Mouse (Mus musculus): ENCODE results near the gene Slc2a2. TPM values are rescaled to one million over a fixed set of nuclear protein-coding genes. Genes with fewer than 3 reads are reported as not detected.

Gene Slc2a2
- total RNA-seq (2021) = not detected
- long read RNA-seq, experiment 1 = 0 reads
- long read RNA-seq, experiment 2 = 0 reads

DNA sequence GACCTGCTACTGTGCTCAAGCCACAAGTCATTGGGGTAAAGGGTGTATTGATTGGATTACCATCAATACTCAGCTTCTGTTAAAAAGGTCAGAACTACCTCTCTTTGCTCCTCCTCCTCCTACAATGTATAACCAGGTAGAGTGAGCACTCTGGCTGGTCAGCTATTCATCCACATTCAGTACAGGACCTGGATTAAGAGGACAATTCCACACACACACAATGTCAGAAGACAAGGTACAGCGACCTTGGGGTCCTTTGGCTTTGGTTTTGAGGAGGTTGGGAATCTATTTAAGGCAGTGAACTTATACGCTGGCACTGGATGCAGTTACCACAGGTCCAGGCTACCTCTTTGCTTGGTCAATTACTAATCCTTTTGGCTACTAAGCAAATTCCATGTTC is at the start of gene Slc2a2:
Gene Slc2a2 (plus strand): TSS at position 107 of the 400 bp plus-strand sequence.
- DNase-seq = no peak
- intact Hi-C loops (cut with DNase I; ENCODE audit: low total_unique reads) = no loop called here

DNA sequence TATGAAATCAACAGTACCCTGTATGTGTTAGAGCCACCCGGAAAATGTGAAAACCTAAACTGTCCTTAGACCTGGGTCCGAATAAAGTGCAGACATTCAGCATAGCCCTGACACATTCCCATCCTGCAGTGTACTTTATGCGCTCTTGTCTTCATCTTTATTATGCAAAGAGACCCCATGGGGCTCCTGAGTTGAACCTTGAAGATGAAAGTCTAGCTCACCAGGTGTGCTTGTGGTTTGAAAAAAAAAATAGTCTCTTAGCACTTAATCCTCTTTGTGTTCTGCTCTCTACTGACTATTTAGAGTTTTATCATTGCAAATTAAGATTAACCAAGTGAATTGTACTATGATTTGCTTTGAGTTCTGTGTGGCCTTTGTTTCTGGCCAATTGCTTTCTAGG is 45.1 kb upstream of the Slc2a2 start:
- intact Hi-C loops (cut with DNase I; ENCODE audit: low total_unique reads) = no loop called here
- no peak for DNase-seq

DNA sequence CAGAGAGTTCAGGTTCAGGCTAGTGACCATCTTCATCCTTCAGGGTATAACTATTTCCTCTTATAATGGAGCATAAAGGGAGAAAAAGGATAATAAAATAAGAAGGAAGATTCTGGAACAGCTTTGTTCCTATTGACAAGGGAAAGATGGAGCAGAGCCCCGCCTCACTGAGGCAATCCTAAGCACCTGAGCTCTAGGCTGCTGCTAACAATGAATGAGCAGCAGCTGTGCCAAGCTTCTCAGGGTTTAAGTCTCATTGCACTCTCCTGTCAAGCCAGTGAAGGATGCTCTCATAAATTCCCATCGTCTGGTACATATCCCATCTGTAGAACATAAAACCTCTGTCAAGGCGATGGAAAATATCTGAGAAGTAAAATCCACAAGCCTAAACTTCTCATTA is 44.7 kb upstream of the Slc2a2 start:
- intact Hi-C loops (cut with DNase I; ENCODE audit: low total_unique reads) = no loop called here
- DNase-seq = no peak

DNA sequence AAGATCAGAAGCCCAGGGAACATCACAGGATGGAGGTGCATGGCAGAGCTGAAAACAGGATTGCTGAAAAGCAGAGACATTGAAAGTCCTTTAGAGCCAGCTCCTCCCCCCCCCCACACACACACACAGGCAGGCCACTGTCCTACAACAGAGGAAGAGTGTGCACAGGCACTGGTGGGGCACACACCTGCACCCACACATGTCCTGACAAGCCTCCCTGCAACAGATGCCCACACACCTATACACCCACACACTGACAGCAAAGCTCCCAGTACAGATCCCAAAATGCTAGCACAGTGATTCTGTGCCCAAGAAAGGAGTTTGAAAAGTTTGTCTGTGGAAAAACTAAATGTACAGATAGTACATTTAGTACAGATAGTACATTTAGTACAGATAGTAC is 43.0 kb upstream of the Slc2a2 start:
- DNase-seq = no peak
- intact Hi-C loops (cut with DNase I; ENCODE audit: low total_unique reads) = no loop called here

DNA sequence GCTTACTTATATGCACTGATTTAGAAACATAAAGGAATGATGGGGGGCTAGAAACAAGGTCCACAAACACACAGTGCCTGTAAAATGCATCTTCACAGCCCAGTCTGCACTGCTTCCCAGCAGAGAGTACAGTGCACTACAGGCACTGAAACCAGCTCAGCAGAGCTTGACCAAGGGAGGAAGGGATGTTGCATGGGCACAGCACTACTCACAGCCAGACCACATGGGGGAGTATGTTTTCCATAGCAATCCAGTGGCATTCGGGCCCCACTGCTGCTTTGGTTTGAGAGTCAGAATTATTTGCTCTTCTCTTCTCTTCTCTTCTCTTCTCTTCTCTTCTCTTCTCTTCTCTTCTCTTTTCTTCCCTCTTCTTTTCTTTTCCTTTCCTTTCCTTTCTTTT is 39.4 kb upstream of the Slc2a2 start:
- intact Hi-C loops (cut with DNase I; ENCODE audit: low total_unique reads) = no loop called here
- no peak for DNase-seq

DNA sequence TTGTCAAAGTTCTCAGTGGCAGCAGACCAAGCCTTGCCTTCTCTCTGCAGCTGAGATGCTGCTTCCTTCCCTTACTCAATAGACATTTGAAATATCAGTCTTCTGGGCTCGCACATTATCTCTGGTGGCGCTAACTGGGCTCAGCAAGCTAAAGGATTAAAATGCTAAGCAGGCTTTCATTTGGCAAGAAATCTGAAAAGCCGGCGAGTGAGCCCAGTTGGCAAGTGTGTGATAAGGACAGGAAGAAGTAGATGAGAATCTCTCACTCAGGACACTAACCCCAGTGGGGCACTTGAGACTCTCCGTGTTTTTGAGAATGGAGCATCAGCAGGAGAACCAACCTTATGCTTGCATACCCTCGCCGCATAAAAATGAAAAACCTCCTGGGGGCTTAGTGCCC is 16.9 kb upstream of the Slc2a2 start:
- intact Hi-C loops (cut with DNase I; ENCODE audit: low total_unique reads) = no loop called here
- DNase-seq = no peak

DNA sequence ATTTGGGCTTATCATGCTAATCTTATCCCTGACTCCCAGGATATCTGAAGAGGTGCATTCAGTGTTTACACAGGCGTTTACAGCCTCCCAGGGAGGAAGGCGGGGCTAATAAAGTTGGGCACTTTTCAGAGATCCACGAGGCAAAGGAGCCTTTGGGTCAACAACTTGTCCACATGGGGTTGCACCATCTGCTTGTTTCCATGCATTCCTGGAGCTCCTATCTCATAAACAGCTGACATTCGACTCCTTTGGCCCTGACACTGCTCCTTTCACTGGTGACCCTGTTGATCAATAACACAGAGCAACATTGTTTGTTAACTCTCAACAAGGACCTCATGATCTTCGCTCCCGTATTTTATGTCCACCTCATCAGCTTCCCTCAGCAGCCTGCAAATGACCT is 15.8 kb upstream of the Slc2a2 start:
- intact Hi-C loops (cut with DNase I; ENCODE audit: low total_unique reads) = no loop called here
- DNase-seq = no peak

DNA sequence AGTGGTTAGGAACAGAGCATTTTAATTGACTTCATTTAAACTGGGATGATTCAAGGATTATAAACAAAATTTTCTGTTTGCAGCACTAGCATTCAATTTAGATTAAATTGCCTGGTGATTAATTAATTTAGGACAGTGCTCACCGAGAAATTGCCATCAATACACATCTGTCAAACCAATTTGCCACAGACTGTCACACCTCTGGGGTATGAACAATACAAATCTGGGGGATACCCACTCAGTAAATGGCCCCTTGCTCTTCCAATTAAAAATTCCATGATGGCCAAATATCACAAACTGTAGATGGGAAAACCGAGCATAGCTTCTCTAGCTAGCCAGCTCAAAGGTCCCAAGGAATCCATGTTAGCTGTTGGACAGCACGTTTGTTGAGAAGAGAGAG is 15.3 kb upstream of the Slc2a2 start:
- intact Hi-C loops (cut with DNase I; ENCODE audit: low total_unique reads) = no loop called here
- no peak for DNase-seq

DNA sequence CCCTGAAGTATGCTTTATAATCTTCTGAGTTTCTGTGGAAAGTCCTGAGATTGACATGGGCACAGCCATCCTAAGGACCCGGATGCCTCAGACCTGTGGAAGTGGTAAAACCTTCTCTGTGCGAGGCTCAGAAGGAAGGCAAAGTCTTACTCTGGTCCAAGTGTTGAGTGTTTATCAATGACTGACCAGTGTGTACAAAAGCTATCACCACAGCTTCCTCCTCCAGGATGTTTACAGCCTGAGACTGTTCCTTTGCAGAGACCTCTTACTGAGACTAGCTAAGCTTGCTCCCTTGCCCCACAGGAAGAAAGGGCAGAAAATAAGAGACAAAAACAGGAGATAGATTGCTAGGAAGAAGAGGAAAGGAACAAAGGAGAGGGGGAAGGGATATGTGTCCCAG is 12.2 kb upstream of the Slc2a2 start:
- intact Hi-C loops (cut with DNase I; ENCODE audit: low total_unique reads) = no loop called here
- DNase-seq = no peak

DNA sequence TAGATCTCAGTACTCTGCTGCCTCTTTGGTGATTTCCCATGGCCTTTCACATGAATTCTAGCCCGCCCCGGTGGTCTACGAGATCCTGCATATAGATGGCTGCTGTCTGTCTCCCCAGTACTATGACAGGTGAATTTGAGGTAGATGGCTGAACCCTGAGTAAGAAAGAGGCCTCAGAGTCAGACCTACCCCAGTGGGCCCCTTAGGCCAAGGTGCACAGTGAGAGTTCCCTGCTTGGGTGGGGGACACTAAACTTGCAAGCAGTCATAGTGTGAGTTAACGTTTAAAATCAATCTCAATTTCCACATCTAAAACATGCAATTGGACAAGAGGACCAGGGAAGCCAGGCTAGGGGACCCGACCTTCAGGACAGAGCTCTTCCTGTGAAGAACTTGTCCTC is 2.9 kb upstream of the Slc2a2 start:
- intact Hi-C loops (cut with DNase I; ENCODE audit: low total_unique reads) = no loop called here
- DNase-seq = no peak

DNA sequence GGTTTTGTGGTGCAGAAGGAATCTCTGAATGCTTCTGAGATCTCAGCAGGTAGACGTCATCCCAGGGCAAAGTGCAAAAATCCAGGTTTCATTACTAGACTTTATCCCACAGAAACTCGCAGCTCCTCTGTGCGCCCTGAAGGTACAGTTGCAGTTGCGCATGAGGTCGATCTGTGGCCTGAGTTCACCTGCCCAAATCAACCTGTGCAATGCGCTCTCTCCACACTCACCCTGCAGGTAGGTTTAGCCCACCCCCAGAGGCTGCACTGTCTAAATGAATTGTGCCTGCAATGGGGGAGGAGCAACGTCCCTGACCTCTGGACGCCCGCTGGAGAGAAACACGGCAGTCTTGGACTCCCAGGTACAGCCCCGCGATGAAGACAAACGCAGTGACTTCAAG is 2.1 kb upstream of the Slc2a2 start:
- intact Hi-C loops (cut with DNase I; ENCODE audit: low total_unique reads) = no loop called here
- DNase-seq = no peak

DNA sequence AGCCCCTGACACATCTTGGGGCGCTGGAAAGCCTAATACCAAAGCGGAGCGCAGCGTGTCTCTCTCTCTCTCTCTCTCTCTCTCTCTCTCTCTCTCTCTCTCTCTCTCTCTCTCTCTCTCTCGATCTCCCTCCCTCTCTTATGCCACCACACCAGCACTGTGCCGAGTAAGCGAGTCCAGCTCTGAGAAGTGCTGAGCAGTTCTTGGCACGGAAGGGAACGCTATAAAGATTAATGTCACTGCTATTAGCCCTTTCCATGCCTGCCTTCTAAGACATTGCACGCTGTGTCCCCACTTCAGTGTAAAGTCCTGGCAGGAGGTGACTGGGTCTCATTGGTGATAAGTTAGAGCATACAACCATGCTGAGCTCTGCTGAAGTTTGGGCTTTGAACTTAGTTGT is 1.5 kb upstream of the Slc2a2 start:
- no peak for DNase-seq

DNA sequence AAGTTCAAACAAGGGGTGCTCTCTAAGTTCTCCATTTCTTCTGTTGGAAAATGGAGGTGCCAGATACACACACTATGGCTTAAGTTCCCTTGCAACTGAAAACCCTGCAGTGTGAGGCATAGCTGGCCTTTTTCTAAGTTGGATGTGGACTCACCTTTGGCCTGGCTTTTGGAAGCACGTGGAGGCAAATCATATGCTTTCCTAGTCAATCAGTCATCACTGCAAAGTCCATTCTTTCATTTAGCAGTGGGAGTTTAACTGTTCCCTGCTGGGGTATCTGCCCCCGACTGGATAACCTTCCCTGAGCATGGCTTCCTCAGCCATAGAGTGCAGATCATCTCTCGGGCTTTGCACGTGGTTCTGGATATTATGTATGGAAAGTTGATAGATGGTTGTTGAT is 1.9 kb downstream of the Slc2a2 start:
- no peak for DNase-seq
- intact Hi-C loops (cut with DNase I; ENCODE audit: low total_unique reads) = no loop called here

More for the DNA sequence above, 1.5 kb upstream of the Slc2a2 start:
- intact Hi-C loops (cut with DNase I; ENCODE audit: low total_unique reads) = no loop called here

DNA sequence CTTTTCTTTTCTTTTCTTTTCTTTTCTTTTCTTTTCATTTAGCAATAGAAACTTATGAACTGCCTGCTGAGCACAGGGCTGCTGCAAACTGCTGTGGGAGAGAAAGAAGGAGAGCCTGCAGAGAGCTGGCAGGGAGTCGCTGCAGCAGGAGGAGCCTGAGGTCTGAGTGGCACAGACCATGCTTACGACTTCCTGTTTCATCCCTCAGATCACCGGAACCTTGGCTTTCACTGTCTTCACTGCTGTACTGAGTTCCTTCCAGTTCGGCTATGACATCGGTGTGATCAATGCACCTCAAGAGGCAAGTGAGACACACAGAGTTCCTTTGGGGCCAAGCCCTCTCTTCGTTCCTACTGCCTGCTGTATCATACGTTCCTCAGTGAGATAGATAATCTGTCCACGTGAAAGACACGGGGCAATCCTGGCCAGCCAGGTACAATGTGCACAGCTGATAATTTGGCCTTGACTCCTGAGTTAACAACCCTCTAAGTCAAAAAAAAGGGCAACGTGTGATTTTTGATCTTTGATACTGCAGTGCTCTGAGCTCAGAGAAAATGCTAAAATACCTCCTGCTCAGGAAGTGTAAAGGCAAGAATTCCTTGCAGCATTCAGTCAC is 7.9 kb downstream of the Slc2a2 start:
- DNase-seq = no peak
- intact Hi-C loops (cut with DNase I; ENCODE audit: low total_unique reads) = no loop called here

DNA sequence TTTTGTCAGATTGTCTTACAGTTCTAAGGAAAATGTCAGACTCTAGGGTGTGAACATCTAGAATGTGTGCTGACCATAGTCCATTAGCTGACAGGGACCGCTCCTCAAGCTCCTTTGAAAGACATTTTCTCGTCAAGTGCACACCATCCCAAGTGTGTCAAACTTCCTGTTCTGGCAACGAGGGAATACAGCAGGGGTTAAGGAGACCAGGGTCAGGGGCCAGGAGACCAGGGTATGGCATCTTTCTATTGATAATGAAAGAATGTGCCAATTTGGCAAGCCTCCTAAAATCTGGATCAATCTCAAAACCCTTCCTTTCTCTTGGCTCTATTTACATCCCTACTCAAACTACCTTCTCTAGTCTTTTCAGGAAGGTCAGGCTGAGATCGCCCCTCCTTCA is 9.0 kb downstream of the Slc2a2 start:
- intact Hi-C loops (cut with DNase I; ENCODE audit: low total_unique reads) = no loop called here
- no peak for DNase-seq

DNA sequence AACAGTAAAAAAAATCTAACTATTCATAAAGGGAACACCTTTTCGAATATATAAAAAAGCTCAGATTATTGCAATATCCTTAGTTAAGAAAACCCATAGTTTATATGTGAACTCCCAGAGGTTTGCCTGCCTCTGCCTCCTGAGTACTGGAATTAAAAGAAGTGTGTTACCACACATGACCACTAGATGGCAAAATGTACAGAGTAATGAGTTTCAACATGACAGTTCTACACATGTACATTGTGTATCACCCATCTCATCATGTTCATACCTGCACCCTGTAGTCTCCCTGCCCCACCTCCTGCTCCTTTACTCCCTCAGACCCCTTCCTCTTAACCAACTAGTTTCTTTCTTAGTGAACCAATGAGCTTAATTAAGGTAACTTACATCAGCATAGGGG is 12.0 kb downstream of the Slc2a2 start:
- intact Hi-C loops (cut with DNase I; ENCODE audit: low total_unique reads) = no loop called here
- DNase-seq = no peak

DNA sequence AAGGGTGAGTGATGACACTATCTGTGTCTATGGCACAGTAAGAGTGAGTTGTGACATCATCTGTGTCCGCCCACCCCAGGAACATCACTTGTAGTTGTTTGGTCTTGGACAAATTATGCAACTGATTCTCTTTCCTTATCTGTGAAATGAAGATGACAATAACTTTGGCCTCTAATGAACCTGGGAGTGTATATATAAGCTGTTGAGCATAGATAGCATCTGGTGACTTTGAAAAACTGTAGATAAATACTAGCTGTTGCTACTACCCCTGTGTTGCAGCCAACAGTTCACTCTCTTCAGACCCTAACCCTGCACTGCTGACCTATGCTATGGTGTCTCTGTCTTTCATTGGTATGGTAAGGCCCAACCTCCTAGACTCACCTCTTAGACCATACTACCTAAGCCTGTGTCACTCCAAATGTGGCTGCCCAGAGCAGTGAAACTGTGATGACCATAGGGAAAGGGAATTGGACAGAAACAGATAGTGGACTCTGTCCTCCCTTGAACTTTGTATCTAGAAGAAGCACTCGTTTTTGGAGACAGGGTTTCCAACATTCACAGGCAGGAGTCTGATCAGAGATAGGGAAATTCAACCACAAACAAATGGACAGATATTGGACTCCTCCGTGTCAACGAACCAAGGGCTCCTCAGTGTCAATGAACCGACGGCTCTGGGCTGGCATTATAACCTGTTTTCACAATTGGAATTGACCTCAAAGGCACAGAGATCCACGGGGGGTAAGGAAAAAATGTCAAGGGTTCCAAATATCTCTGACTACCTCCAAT is 16.4 kb downstream of the Slc2a2 start:
- DNase-seq = no peak
- intact Hi-C loops (cut with DNase I; ENCODE audit: low total_unique reads) = no loop called here

DNA sequence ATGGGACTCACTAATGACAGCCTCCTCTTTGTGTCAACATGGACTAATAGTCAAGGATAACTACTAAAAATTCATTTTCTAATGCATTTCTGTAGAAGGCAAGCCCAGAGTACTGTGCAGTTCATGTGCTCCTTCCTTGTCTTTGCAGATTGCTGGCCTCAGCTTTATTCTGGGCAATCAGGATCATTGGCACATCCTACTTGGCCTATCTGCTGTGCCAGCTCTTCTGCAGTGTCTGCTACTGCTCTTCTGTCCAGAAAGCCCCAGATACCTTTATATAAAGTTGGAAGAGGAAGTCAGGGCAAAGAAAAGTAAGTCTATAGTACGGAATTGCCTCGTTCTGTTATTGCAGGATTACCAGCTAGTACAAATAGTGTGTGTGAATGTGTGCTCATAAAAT is 20.8 kb downstream of the Slc2a2 start:
- intact Hi-C loops (cut with DNase I; ENCODE audit: low total_unique reads) = no loop called here
- no peak for DNase-seq

DNA sequence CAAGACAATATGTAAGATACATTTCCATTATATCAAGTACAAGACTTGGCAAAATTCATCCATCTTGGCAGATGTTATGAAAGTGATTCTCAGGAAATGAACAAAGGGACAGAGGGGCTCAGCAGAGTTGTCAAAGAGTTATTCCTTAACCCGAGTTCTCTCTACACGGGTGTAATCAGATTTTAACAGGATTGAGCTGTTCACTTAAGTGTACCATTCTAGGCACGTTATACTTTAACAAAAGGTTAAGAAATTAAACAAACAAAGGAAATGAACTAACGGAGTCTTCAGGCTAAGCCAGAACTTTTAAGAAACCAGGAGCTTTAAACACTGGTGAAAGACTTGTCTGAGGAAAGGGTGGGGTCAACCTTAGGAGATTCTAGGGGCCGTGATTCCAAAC is 23.5 kb downstream of the Slc2a2 start:
- no peak for DNase-seq
- intact Hi-C loops (cut with DNase I; ENCODE audit: low total_unique reads) = no loop called here

DNA sequence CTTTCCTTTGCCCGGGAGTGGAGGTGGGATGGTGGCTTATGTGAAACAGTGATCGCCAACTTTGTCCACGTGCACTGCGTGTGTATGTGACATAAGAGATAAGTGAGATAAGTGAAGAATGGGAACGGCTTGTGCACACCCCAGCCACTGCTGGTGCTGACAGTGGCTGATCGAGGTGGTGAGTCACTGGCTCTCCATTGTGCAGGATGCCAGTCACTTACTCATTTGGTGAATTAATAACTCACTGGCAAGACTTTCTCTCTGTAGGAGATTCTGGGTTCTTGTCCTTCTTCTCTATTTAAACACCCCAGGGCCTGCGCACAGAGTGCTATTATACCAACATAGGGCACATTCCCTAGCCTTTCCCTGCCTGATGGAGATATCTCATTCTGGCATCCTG is 24.1 kb downstream of the Slc2a2 start:
- intact Hi-C loops (cut with DNase I; ENCODE audit: low total_unique reads) = no loop called here
- no peak for DNase-seq

DNA sequence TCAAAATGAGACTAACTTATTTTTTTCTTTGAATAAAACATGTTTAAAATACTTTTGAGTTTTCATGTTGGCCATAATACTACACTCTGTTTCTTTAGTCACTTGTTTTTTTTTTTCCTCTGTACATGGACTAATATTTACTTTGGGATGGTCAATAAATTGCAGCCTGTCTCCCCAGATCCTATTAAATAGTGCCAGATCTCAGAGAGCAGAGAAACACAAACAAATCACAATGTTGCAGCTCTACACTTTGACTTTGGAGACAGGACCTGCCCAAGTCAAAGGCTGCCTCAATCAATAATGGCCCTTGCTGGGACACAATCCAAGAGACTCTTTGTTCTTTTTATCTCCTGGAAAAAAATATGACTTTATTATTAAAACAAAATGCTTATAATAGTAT is 24.8 kb downstream of the Slc2a2 start:
- intact Hi-C loops (cut with DNase I; ENCODE audit: low total_unique reads) = no loop called here
- no peak for DNase-seq

DNA sequence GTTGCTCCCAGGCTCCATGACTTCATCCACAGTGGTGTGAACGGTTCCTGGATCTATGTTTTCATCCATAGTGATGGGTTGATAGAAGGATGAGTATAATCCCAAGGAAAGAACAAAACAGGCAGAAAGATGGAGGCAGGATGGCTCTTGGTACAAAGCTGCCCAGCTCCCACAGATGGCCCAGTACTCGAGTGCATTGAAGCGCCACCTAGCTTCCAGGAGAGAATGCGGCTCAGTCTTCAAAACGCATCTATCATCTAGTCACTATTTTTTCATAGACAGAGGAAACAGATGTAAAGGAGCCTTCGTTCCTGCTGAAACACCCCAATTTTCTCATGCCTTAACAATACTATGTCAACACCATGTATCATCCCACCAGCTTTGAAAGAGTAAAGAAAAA is 25.8 kb downstream of the Slc2a2 start:
- intact Hi-C loops (cut with DNase I; ENCODE audit: low total_unique reads) = no loop called here
- no peak for DNase-seq

All from gastrocnemius, postnatal 14 days (tissue).